Mouse (Mus musculus) lung, postnatal 0 days (tissue): Measurements from ENCODE around the gene Arsa. TPM values are rescaled to one million over a fixed set of nuclear protein-coding genes. Genes with fewer than 3 reads are reported as not detected.

Experiments used
- ATAC-seq: fragments of 200-750 bp; cut with Nextera tagmentation; 2 replicates; pipeline ENCODE4 v1.8.0; 2017; ENCODE audit warnings: moderate library complexity
- DNase-seq: peaks from one replicate; pipeline ENCODE4 v3.0.0-alpha.2; 2016; ENCODE audit warnings: low spot score
- H3K27ac ChIP-seq: fragments of 300-500 bp; sonication (generic); 2 replicates; pipeline ENCODE4 v1.5.1; 2014; ENCODE audit warnings: antibody characterized with exemption, mild to moderate bottlenecking, low read length, mixed read lengths
- H3K27me3 ChIP-seq: fragments of 300-500 bp; sonication (generic); replicated peaks from 2 replicates; pipeline ENCODE4 v1.6.1; 2014; ENCODE audit warnings: low read length, mixed read lengths; ENCODE audit not compliant: insufficient read depth
- H3K36me3 ChIP-seq: fragments of 300-500 bp; sonication (generic); 2 replicates; pipeline ENCODE4 v1.6.1; 2014; ENCODE audit warnings: low read length, mixed read lengths; ENCODE audit not compliant: insufficient read depth
- H3K4me1 ChIP-seq: fragments of 300-500 bp; sonication (generic); 2 replicates; pipeline ENCODE4 v1.6.1; 2014; ENCODE audit warnings: antibody characterized with exemption, low read depth, low read length, mixed read lengths; ENCODE audit not compliant: insufficient read depth
- H3K4me2 ChIP-seq: fragments of 300-500 bp; sonication (generic); replicated peaks from 2 replicates; pipeline ENCODE4 v1.6.1; 2014; ENCODE audit warnings: low read depth, mild to moderate bottlenecking, low read length, moderate library complexity, mixed read lengths
- H3K4me3 ChIP-seq: fragments of 300-500 bp; sonication (generic); 2 replicates; pipeline ENCODE4 v1.5.1; 2014; ENCODE audit warnings: low read depth, low read length
- H3K9ac ChIP-seq: fragments of 300-500 bp; sonication (generic); replicated peaks from 2 replicates; pipeline ENCODE4 v1.6.1; 2014; ENCODE audit warnings: low read depth, mild to moderate bottlenecking
- H3K9me3 ChIP-seq: fragments of 300-500 bp; sonication (generic); 2 replicates; pipeline ENCODE4 v1.6.1; 2016; ENCODE audit warnings: low read length, mixed read lengths
- CTCF ChIP-seq: IDR thresholded peaks from 2 replicates; pipeline ENCODE4 v1.5.1; 2016; ENCODE audit warnings: antibody characterized with exemption, mild to moderate bottlenecking
- EP300 ChIP-seq: IDR thresholded peaks from 2 replicates; pipeline ENCODE4 v1.6.1; 2016; ENCODE audit warnings: antibody characterized with exemption, mild to moderate bottlenecking, control low read depth
- WGBS: fragments of 180-500 bp; shearing (Covaris S2); extraction: QIAGEN DNeasy Blood & Tissue Kit; methylation state at CpG from one replicate; pipeline ENCODE4 v1.1.7; 2014; 5-methylcytosine and 5-hydroxymethylcytosine counted together
- polyA plus RNA-seq: library from polyadenylated mRNA; unstranded; fragments of >200 nt; fragmentation: Nextera tagmentation; extraction: Ambion mirVana; gene quantifications from 2 replicates; pipeline ENCODE4 v1.2.1, GENCODE M21; 2015

The Arsa gene
- polyA plus RNA-seq, 1 experiment from 2014 or later = 22.4 TPM

GRCm38 (mm10) chr15:89455642-89456041 lies 21.6 kb downstream of the Arsa start:
- no peak overlapping the region for H3K4me2 ChIP-seq
- H3K27me3 ChIP-seq = peaks cover 12% of the 10 kb centered on the region
- H3K9me3 ChIP-seq = no peaks in the 10 kb centered on the region
- no peak overlapping the region for H3K9ac ChIP-seq
- H3K4me1 ChIP-seq = peaks cover 5% of the 10 kb centered on the region; the same call in 1 of the 2 replicates
- no peak overlapping the region for H3K4me3 ChIP-seq
- no peak for TF ChIP-seq CTCF
- no peak for TF ChIP-seq EP300
- DNase-seq (no peak), ATAC-seq (no peak)
- WGBS = 68% methylated on average over 6 of the region's 6 CpGs
- H3K27ac ChIP-seq = no peak overlapping the region
- H3K36me3 ChIP-seq = no peaks in the 10 kb centered on the region

DNA sequence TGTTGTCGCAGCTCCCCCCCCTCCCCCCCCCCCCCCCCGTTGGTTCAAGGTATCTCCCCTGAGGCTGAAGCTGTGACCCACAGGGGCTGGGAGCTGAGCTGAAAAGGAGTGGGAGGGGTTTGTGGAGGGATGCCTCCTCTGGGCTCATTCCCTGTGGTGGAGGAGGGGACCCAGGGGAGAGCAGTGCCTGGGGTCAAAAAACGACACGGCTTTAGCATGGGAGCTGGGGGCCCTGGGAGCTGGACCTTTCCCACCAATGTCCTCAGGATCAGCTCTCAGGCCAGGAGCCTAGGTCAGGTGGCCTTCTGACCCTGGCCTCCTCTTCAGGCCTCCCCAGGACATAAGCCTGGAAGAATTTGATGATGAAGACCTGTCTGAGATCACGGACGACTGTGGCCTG lies 22.4 kb downstream of the Arsa start:
- H3K4me2 ChIP-seq = no peak overlapping the region
- ATAC-seq = no peak
- H3K9me3 ChIP-seq = no peaks in the 10 kb centered on the region
- peaks cover 5% of the 10 kb centered on the region; the same call in 1 of the 2 replicates for H3K4me1 ChIP-seq
- TF ChIP-seq CTCF (no peak), EP300 (no peak)
- H3K27ac ChIP-seq = no peak overlapping the region
- peaks cover 12% of the 10 kb centered on the region for H3K27me3 ChIP-seq
- no peak overlapping the region for H3K9ac ChIP-seq
- H3K36me3 ChIP-seq = no peaks in the 10 kb centered on the region
- 26% methylated on average over 4 of the region's 6 CpGs for WGBS
- DNase-seq = no peak
- no peak overlapping the region for H3K4me3 ChIP-seq

DNA sequence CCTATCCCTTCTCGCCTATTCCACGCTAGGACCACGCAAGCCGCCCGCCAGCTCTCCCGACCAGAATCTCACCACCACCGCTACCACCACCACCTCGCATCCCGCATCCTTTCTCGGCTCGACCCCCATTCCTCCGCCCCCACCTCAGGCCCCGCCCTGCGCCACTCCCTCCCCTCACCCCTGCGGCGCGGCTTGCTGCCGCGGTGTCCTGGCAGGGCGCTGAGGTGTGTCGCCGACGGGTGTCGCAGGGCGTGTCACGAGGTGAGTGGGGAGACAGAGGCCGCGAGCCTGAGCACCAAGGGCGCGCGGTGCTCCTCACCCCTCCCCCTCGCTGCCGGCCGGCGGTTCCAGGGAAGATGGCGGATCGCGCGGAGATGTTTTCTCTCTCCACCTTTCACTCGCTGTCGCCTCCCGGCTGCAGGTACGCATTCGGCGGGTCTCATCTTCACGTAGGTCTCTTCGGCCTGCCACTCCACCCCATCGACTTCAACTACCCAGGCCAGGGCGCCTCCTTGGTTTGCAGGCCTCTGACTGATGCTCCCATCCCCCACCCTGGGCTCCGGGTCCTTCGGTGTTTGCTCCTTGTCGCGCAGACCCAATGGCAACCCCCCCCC lies 23.3 kb downstream of the Arsa start, which contains the start of gene Mapk8ip2:
TSS of gene Mapk8ip2 (plus strand) at position 49 of the 614 bp plus-strand sequence.
- H3K4me1 ChIP-seq = peaks cover 5% of the 10 kb centered on the region; the same call in 1 of the 2 replicates
- peak within 1 kb of the TSS; percentile 46 for H3K4me2 ChIP-seq
- H3K27me3 ChIP-seq = peaks cover 12% of the 10 kb centered on the region
- H3K27ac ChIP-seq = no peak within 1 kb of the TSS
- no peaks in the 10 kb centered on the region for H3K36me3 ChIP-seq
- TF ChIP-seq CTCF = no peak
- no peak for TF ChIP-seq EP300
- WGBS = 4% methylated on average over 49 of the region's 53 CpGs
- ATAC-seq = no peak
- H3K9ac ChIP-seq = no peak within 1 kb of the TSS
- H3K4me3 ChIP-seq = peak within 1 kb of the TSS; percentile 25
- no peaks in the 10 kb centered on the region for H3K9me3 ChIP-seq
- DNase-seq = no peak

GRCm38 (mm10) chr15:89452906-89453864 lies 24.0 kb downstream of the Arsa start:
- peaks cover 5% of the 10 kb centered on the region; the same call in 1 of the 2 replicates for H3K4me1 ChIP-seq
- peak overlapping the region; percentile 25; the same call in 1 of the 2 replicates for H3K4me3 ChIP-seq
- TF ChIP-seq CTCF (no peak), EP300 (no peak)

DNA sequence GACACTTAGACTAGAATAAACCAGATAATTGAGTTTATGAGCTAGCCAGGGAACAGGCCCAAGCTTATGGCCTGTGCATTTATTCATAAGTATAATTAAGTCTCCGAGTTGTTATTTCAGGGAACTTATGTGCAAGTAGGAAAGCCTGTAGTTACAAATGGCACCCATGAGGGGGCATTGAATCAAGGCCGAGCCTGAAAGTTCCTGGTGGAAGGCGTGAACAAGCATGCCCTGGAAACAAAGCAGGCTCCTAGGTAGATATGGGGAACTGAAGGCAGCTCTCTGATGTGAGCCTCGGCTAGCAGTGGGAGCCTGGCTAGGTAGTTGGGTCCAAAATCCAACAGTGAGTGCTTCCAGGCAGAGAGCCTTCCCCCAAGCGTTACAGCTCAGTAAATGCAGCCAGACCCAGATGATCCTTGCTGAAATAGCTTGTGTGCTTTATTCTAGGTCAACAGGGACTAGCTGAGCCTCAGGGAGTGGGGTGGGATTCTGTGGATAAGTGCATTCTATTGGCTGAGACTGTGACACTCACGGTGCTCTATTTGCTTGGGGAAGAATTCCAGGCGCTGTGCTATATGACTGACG lies 34.6 kb downstream of the Arsa start:
- no peak overlapping the region for H3K9ac ChIP-seq
- no peaks in the 10 kb centered on the region for H3K4me1 ChIP-seq
- H3K36me3 ChIP-seq = no peaks in the 10 kb centered on the region
- H3K27me3 ChIP-seq = no peaks in the 10 kb centered on the region
- 29% methylated on average over 8 of the region's 8 CpGs for WGBS
- TF ChIP-seq CTCF (peak; percentile 33), EP300 (no peak)
- H3K4me3 ChIP-seq = no peak overlapping the region
- no peak overlapping the region for H3K4me2 ChIP-seq
- ATAC-seq (no peak), DNase-seq (no peak)
- H3K27ac ChIP-seq = no peak overlapping the region
- H3K9me3 ChIP-seq = no peaks in the 10 kb centered on the region

More at GRCm38 (mm10) chr15:89452906-89453864, 24.0 kb downstream of the Arsa start:
- peak; percentile 65 for DNase-seq
- peak; percentile 65 for ATAC-seq
- H3K27me3 ChIP-seq = peaks cover 12% of the 10 kb centered on the region
- no peaks in the 10 kb centered on the region for H3K36me3 ChIP-seq
- H3K27ac ChIP-seq = no peak overlapping the region
- peak overlapping the region; percentile 46; the same call in 1 of the 2 replicates for H3K4me2 ChIP-seq
- no peak overlapping the region for H3K9ac ChIP-seq
- H3K9me3 ChIP-seq = no peaks in the 10 kb centered on the region
- 4% methylated on average over 24 of the region's 24 CpGs for WGBS

DNA sequence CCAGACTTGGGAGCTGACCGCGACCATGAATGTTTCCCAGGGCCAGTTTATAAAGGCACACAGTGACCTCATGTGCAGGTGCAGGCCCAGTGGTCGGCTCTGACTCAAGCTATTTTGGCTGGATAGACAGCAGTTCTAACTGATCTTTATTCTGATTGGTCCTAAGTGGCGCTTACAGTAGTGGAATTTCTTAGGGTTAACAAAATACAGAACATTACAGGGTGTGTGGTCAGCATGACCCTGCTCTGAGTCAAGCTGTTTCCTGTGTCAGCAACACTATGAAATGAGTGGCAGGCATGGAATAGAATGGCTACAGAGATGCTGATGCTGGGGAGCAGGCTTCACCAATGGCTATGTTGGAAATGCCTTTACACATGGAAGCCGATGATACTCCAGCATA lies 41.3 kb downstream of the Arsa start:
- Histone ChIP-seq H3K4me1 (no peaks in the 10 kb centered on the region), H3K27me3 (no peaks in the 10 kb centered on the region), H3K9me3 (no peaks in the 10 kb centered on the region), H3K9ac (no peak overlapping the region), H3K27ac (no peak overlapping the region), H3K4me2 (no peak overlapping the region), H3K4me3 (no peak overlapping the region), H3K36me3 (no peaks in the 10 kb centered on the region)
- TF ChIP-seq CTCF (no peak), EP300 (no peak)
- WGBS = 80% methylated on average over 5 of the region's 5 CpGs
- DNase-seq (no peak), ATAC-seq (no peak)
